Mouse (Mus musculus) heart, embryonic 10.5 days (tissue): ENCODE results near the gene Aurkb. TPM values are rescaled to one million over a fixed set of nuclear protein-coding genes. Genes with fewer than 3 reads are reported as not detected.
A peak's percentile ranks its signal among the peaks of the same experiment; 100 is the strongest.

Experiments used
- DNase-seq: peaks from one replicate; pipeline ENCODE4 v3.0.0-alpha.2; 2017; ENCODE audit warnings: low spot score
- H3K27ac ChIP-seq: fragments of 300-500 bp; sonication (generic); 2 replicates; pipeline ENCODE4 v1.5.1; 2016; ENCODE audit warnings: mild to moderate bottlenecking
- H3K27me3 ChIP-seq: fragments of 300-500 bp; sonication (generic); 2 replicates; pipeline ENCODE4 v1.6.1; 2016; ENCODE audit warnings: mild to moderate bottlenecking; ENCODE audit not compliant: poor library complexity, insufficient read depth, severe bottlenecking
- H3K36me3 ChIP-seq: fragments of 300-500 bp; sonication (generic); 2 replicates; pipeline ENCODE4 v1.6.1; 2016; ENCODE audit warnings: mild to moderate bottlenecking, moderate library complexity
- H3K4me1 ChIP-seq: fragments of 300-500 bp; sonication (generic); 2 replicates; pipeline ENCODE4 v1.6.1; 2016; ENCODE audit warnings: mild to moderate bottlenecking
- H3K4me3 ChIP-seq: fragments of 300-500 bp; sonication (generic); 2 replicates; pipeline ENCODE4 v1.5.1; 2016; ENCODE audit warnings: mild to moderate bottlenecking, moderate library complexity
- H3K9me3 ChIP-seq: fragments of 300-500 bp; sonication (generic); 2 replicates; pipeline ENCODE4 v1.6.1; 2016; ENCODE audit warnings: mild to moderate bottlenecking, moderate library complexity
- WGBS: fragments of 180-500 bp; shearing (Covaris S2); methylation state at CpG from one replicate; pipeline ENCODE4 v1.1.7; 2016; 5-methylcytosine and 5-hydroxymethylcytosine counted together
- polyA plus RNA-seq: library from polyadenylated mRNA; unstranded; fragments of >200 nt; fragmentation: Nextera tagmentation; extraction: Ambion mirVana; gene quantifications from 2 replicates; pipeline ENCODE4 v1.2.1, GENCODE M21; 2016

The Aurkb gene
- polyA plus RNA-seq, 1 experiment from 2014 or later, result 147 TPM

GRCm38 (mm10) chr11:69015644-69016441, 29.6 kb upstream of the Aurkb start, which contains the start of gene Ctc1:
Ctc1 (plus strand) TSS chr11:69015911.
- Histone ChIP-seq H3K36me3 (peaks cover 4% of the 10 kb centered on the region; the same call in 1 of the 2 replicates), H3K4me1 (peaks cover 21% of the 10 kb centered on the region), H3K4me3 (peak within 1 kb of the TSS; percentile 69), H3K9me3 (no peaks in the 10 kb centered on the region), H3K27me3 (no peaks in the 10 kb centered on the region), H3K27ac (peak within 1 kb of the TSS; percentile 92)
- peak; percentile 97 for DNase-seq
- 3% methylated on average over 38 of the region's 38 CpGs for WGBS

- Histone ChIP-seq H3K27me3 (no peaks in the 10 kb centered on the region), H3K4me3 (peak overlapping the region; percentile 69), H3K9me3 (no peaks in the 10 kb centered on the region), H3K36me3 (peaks cover 12% of the 10 kb centered on the region), H3K4me1 (peaks cover 13% of the 10 kb centered on the region), H3K27ac (peak overlapping the region; percentile 92)
- DNase-seq, result no peak
- 59% methylated on average over 3 of the region's 3 CpGs for WGBS
These were observed 28.7 kb upstream of the Aurkb start for GRCm38 (mm10) chr11:69016755-69017154.

- DNase-seq, result no peak
- H3K4me1 ChIP-seq, result peaks cover 8% of the 10 kb centered on the region
- no peaks in the 10 kb centered on the region for H3K9me3 ChIP-seq
- no peaks in the 10 kb centered on the region for H3K27me3 ChIP-seq
- H3K27ac ChIP-seq, result no peak overlapping the region
- peaks cover 52% of the 10 kb centered on the region for H3K36me3 ChIP-seq
- no peak overlapping the region for H3K4me3 ChIP-seq
These were observed 24.8 kb upstream of the Aurkb start for GRCm38 (mm10) chr11:69020691-69021090.

- WGBS, result 94% methylated on average over 3 of the region's 3 CpGs
- Histone ChIP-seq H3K27me3 (no peaks in the 10 kb centered on the region), H3K9me3 (no peaks in the 10 kb centered on the region), H3K36me3 (peaks cover 100% of the 10 kb centered on the region), H3K27ac (no peak overlapping the region), H3K4me1 (no peaks in the 10 kb centered on the region), H3K4me3 (no peak overlapping the region)
- DNase-seq, result no peak
These were observed 18.9 kb upstream of the Aurkb start for GRCm38 (mm10) chr11:69026562-69026961.

- no peaks in the 10 kb centered on the region for H3K4me1 ChIP-seq
- whole genome bisulfite sequencing, result 72% methylated on average over 2 of the region's 2 CpGs
- no peak overlapping the region for H3K27ac ChIP-seq
- no peaks in the 10 kb centered on the region for H3K27me3 ChIP-seq
- no peak for DNase-seq
- H3K9me3 ChIP-seq, result no peaks in the 10 kb centered on the region
- H3K36me3 ChIP-seq, result peaks cover 99% of the 10 kb centered on the region
- no peak overlapping the region for H3K4me3 ChIP-seq
These were observed 16.6 kb upstream of the Aurkb start for GRCm38 (mm10) chr11:69028805-69029204.

- peaks cover 20% of the 10 kb centered on the region for H3K4me1 ChIP-seq
- no peak overlapping the region for H3K4me3 ChIP-seq
- no peak overlapping the region for H3K27ac ChIP-seq
- peaks cover 77% of the 10 kb centered on the region for H3K36me3 ChIP-seq
- no peak for DNase-seq
- H3K9me3 ChIP-seq, result no peaks in the 10 kb centered on the region
- 79% methylated on average over 9 of the region's 9 CpGs for WGBS
- H3K27me3 ChIP-seq, result no peaks in the 10 kb centered on the region
These were observed 11.9 kb upstream of the Aurkb start for GRCm38 (mm10) chr11:69033552-69033951.

- whole genome bisulfite sequencing, result 88% methylated on average over 3 of the region's 3 CpGs
- no peak for DNase-seq
- Histone ChIP-seq H3K27ac (no peak overlapping the region), H3K36me3 (peaks cover 67% of the 10 kb centered on the region), H3K9me3 (no peaks in the 10 kb centered on the region), H3K27me3 (no peaks in the 10 kb centered on the region), H3K4me3 (no peak overlapping the region), H3K4me1 (peaks cover 30% of the 10 kb centered on the region)
These were observed 10.9 kb upstream of the Aurkb start for GRCm38 (mm10) chr11:69034585-69034984.

- Histone ChIP-seq H3K4me1 (peaks cover 30% of the 10 kb centered on the region), H3K27me3 (no peaks in the 10 kb centered on the region), H3K9me3 (no peaks in the 10 kb centered on the region), H3K4me3 (peak overlapping the region; percentile 77), H3K27ac (peak overlapping the region; percentile 77), H3K36me3 (peaks cover 59% of the 10 kb centered on the region)
- 81% methylated on average over 9 of the region's 9 CpGs for WGBS
- DNase-seq, result no peak
These were observed 10.0 kb upstream of the Aurkb start for GRCm38 (mm10) chr11:69035411-69035810.

- peaks cover 54% of the 10 kb centered on the region for H3K36me3 ChIP-seq
- 9% methylated on average over 8 of the region's 8 CpGs for WGBS
These were observed 9.6 kb upstream of the Aurkb start for GRCm38 (mm10) chr11:69035849-69036248.

GRCm38 (mm10) chr11:69036486-69037230, 8.8 kb upstream of the Aurkb start:
- peak; percentile 90 for DNase-seq
- no peaks in the 10 kb centered on the region for H3K27me3 ChIP-seq
- peaks cover 30% of the 10 kb centered on the region for H3K4me1 ChIP-seq
- H3K27ac ChIP-seq, result peak overlapping the region; percentile 87
- no peaks in the 10 kb centered on the region for H3K9me3 ChIP-seq
- H3K36me3 ChIP-seq, result peaks cover 46% of the 10 kb centered on the region
- H3K4me3 ChIP-seq, result peak overlapping the region; percentile 77
- WGBS, result 10% methylated on average over 20 of the region's 20 CpGs

More at GRCm38 (mm10) chr11:69035849-69036248, 9.6 kb upstream of the Aurkb start:
- H3K27me3 ChIP-seq, result no peaks in the 10 kb centered on the region
- H3K9me3 ChIP-seq, result no peaks in the 10 kb centered on the region
- peak overlapping the region; percentile 77 for H3K4me3 ChIP-seq
- peaks cover 30% of the 10 kb centered on the region for H3K4me1 ChIP-seq
- peak overlapping the region; percentile 77 for H3K27ac ChIP-seq
- peak; percentile 94 for DNase-seq

GRCm38 (mm10) chr11:69037231-69038061, 8.0 kb upstream of the Aurkb start:
- Histone ChIP-seq H3K27me3 (no peaks in the 10 kb centered on the region), H3K9me3 (no peaks in the 10 kb centered on the region), H3K36me3 (peaks cover 40% of the 10 kb centered on the region), H3K27ac (peak overlapping the region; percentile 87), H3K4me1 (peaks cover 30% of the 10 kb centered on the region), H3K4me3 (peak overlapping the region; percentile 77)
- peak; percentile 92 for DNase-seq
- WGBS, result 1% methylated on average over 34 of the region's 34 CpGs

GRCm38 (mm10) chr11:69038173-69038572, 7.3 kb upstream of the Aurkb start:
- H3K27ac ChIP-seq, result no peak overlapping the region
- WGBS, result 68% methylated on average over 5 of the region's 5 CpGs
- H3K36me3 ChIP-seq, result peaks cover 32% of the 10 kb centered on the region
- no peak for DNase-seq
- no peaks in the 10 kb centered on the region for H3K9me3 ChIP-seq
- H3K27me3 ChIP-seq, result no peaks in the 10 kb centered on the region
- H3K4me1 ChIP-seq, result peaks cover 30% of the 10 kb centered on the region
- 0 out of 2 replicates have a peak overlapping the region, but pooled peaks have one; percentile 77 for H3K4me3 ChIP-seq
